Mouse (Mus musculus): ENCODE measurements around the gene Drd1. TPM values are rescaled to one million over a fixed set of nuclear protein-coding genes. Genes with fewer than 3 reads are reported as not detected.

The Drd1 gene
- total RNA-seq, 2 experiments from 2014 or later: 5.2 to 5.7 TPM

DNA sequence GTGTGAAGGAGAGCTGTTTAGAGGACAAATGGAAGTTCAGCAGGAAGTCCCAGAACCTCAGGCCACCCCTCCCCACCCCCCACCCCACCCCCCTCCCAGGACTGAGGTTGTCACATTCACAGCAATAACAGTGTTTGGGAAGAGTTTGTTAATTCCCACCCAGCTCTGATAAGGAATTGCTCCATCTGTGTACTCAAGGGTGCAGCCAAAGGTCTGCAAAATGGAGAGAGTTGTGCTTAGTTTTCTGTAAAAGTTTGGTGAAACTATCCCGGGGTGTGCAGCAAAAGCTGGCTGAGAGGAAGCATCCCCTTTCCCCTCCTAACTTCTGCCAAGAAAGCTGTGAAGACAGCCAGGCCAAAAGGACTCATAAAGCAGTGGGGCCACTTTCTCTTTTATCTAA lies 17.6 kb upstream of the Drd1 start:
- DNase-seq: no peak

DNA sequence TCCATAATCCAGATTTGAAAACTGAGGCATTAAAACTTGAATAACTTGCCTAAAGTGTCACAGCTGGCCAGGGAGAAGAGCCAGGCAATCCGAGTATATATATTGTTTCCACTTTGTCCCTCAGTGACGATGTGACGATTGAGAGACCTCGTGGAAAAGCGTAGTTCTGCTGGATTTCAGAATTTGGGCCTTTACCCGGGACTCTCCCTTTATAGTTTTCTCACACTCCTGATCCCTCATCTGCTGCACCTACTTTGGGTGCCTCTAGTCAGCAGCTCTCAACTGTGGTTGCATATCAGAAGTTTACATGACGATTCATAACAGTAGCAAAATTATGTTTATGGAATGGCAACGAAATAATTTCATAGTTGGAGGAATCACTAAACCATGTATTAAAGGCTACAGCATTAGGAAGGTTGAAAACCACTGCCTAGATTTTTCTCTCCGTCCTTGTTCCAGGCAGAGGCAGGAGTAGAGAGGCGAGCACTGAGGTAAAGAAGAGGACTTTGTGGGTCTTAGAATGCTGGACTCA lies 17.1 kb upstream of the Drd1 start:
- DNase-seq: no peak

DNA sequence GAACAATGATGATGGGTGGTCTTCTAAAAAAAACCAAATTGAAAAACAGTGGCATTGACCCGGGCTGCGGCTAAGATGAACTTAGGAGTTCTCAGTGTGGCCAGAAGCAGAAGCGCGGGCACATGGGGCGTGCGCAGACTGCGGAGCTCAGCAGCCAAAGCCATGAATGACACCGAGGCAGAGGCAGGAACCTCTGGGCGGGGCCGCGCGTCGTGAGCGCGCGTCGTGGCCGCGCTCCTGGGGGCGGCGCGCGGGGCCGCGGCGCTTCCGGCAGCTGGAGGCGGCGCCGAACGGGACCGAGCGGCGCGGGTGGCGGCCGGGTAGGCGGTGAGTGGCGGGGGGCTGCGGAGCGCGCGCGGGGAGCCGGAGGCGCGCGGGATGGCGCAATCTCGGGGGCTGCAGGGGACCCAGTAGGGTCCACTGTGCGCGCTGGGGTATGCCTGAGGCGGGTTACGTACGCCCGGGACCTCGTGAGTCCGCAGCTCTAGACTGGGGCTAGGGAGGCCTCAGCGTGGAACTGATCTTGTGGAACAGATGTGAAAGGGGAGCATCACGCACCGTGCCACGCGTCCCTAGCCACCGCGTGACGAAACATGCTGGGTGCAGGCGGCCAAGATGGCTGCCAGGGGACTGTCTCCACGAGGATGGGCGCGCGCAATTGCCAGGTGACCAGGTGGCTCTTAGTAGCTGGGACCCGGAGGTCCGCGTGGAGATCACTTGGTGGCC lies 16.3 kb upstream of the Drd1 start, which contains the start of gene Sfxn1:
Gene Sfxn1, plus strand, starts transcription at position 264 of the 726 bp plus-strand sequence.
- DNase-seq: peak; percentile 72 to 79

DNA sequence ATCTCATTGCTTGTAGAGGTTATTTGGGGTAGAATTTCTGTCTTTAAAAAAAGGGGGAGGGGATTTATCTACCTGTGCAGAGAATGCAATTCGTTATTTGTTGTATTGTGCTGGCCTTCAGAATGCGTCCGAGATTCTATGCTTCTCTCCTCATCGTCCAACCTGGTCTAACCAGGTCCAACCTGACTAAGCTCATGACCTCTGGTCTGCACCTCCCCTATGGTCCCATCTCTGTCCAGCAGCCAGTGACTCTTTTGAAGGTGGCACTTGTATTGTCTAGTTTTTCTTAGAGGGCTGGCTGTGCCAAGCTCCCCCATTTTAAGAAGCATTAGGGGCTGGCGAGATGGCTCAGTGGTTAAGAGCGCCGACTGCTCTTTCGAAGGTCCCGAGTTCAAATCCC lies 15.5 kb upstream of the Drd1 start:
- DNase-seq: no peak

DNA sequence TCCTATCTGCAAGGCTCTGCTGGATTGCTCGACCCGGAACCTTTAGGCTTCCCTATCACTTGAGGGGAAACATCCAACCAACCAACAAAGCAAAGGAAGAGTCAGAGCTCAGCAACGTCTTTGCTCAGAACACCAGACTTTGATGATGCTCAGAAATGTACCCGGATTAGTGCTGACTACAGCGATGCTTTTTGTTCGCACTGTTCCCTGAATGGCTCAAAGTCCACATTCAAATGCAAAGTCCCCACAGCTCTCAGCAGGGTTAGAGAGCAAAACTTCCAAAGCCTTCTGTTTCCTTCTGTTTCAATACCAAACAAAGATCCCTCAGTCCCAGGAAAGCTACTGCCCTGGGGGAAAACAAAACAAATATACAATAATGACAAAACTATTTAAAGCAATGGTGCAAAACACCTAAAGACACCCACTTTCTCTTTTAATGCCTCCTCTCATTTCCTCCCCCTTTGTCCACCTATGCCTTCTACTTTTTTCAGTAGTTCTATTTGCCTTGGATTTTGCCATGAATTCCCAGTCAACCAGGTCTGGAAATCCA lies 12.2 kb upstream of the Drd1 start:
- no peak for DNase-seq

DNA sequence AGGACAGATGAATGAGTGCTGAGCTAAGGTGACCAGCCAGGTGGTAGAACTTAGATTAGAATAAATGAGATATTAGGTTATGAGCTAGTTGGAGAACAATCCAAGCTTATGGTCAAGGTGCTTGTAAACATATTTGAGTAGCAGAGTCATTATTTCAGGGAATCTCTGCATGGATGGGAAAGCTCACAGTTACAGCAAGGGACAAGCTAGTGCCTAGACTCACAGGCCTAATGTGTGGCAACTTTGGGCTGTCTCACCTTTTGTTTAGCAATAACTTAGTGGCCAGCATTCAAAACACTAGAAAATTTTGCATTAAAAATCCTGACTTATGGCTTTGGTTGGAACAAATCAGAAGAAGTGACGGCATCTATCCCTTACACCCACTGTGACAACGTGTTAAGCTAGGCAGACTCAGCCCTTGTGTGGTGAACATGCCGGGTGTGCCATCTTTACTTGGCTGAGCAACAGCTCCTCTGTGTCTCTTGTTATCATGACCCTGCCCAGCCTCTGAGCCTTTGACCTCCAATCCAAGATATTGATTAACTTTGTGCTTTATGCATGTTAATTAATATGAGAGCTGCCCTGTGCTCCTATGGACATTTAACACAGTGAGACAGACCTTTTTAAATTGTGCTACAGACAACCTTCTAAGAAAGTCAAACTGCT lies 10.7 kb upstream of the Drd1 start:
- DNase-seq: no peak

DNA sequence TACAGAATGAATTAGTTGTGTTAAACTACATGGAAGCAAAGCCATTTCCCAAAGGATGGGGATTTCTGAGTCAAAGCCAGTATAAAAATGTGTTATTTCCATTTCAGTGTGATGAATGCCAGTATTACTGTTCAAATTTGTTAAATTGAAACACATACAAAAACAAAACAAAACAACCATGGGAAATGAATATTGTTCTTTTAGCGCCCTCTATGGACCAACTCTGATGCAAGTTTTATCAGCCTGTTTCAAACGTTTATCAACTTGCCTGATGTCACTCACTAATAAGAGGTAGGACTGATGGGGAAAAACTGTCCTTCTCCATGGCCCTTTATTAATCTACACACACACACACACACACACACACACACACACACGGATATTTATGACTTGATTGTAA lies 7.8 kb upstream of the Drd1 start:
- DNase-seq: no peak

DNA sequence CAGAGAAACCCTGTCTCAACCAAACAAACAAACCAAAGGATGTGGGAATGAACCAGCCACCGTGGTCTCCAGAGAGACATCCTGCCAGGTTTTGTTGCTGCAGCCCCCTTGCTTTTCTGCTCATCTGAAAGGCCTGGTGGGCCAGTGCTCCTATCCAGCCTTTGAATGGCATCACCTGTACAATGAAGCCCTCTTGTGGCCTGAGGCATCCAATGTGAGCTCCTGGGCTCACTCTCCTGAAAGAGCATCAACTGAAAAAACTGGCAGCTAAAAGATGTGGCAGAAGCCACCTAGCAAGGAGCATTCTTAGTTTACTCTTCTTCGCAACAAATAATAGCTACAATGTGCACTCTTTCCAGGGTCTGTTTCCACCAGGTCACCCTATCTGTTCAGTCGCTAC lies 6.6 kb upstream of the Drd1 start:
- no peak for DNase-seq

DNA sequence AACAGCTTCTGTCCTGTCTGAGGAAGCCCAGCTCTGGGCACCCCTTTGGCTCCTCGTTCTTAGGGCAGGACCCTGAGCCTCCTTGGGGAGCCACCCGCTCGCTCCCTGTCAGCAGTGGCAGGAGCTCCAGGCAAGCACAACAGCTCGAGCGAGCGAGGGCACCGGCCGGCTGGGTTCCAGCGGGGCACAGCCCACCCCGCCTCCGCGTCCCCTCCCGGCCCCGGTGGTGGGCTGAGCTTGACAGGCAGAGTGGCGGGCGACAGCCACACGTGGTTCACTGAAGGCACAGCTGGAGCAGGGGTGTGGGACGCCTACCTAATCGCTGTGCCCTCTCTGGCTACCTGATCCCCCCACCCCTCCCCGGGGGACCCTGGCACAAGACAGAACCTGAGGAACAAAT lies 543 bp downstream of the Drd1 start:
- DNase-seq: no peak

DNA sequence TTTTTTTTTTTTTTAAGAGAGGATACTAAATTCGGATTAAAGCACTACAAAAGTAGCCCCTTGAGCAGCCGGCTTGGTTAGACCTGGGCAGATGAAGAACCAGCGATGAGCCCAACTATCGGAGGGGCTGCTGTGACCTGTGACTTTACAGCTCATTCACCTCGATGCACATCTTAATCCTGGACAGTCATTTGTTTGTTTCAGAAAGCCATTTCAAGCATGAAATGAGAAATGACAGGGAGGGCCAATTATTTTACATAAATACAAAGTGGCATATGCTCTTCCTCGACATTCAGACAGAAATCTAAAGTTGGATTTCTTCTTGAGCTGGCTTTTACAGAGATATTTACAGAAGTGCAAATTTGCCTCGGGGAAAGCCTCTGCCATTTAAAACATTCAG lies 3.9 kb downstream of the Drd1 start:
- no peak for DNase-seq

DNA sequence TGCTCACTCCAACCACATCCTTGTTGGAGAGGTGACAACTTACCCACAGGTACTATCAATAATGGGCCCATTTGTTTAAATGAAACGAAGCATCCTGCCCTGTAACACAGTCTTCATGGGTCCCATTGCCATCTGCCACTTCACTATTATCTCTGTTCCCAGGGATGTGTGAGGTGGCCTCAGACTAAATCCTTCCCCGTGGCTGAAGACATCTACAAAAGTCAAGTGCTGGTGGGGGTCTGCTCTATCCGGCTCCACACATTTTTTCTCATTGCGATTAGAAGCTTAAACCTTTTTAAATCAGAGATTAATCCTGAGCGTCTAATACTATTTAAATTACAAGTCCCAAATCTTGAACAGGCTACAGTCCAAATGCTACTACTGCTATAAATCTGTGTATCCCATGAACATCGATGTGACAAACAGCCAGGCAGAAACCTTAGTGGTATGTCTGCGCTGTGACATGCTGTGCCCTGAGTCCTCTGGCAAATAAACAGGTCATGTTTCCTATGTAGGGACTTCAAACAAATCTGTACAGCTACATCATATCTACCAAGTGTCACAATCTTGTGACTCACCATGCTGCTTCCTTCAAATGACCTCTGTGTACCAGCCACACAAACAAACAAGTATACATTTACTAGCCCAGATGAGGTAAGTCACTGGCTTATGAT lies 6.7 kb downstream of the Drd1 start:
- DNase-seq: no peak

DNA sequence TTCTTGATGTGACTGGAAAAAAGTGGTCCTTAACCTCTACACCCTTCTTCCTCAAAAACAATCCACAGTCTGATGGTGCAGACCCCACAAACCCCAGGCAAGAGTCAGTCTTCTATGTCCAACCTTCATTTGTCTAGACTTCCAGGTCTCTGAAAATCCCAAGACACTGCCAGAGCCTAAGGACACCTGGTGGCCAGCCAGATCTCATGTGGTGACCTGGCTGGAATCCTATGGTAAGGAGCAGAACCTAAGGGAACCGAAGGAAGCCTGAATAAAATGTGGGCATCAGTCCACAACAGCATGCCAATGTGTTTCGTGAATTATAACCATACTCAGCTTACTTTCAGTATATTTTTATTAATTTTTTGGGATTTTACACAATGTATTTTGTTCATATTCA lies 15.2 kb downstream of the Drd1 start:
- DNase-seq: no peak

DNA sequence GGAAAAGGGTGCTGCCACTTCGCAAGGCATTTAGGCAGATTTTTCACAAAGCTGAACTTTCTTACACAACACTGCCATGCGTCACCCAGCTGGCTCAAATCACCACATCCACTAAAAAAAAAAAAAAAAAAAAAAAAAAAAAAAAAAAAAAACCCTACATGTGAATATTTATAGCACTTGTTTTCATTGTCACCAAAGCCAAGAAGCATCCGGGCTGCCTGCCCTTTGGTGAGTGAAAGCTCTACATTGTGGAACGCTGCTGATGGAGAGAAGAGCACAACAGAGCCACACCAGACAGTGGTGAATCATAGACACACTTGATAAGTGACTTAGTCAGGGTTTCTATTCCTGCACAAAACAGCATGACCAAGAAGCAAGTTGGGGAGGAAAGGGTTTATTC lies 17.6 kb downstream of the Drd1 start:
- DNase-seq: no peak

DNA sequence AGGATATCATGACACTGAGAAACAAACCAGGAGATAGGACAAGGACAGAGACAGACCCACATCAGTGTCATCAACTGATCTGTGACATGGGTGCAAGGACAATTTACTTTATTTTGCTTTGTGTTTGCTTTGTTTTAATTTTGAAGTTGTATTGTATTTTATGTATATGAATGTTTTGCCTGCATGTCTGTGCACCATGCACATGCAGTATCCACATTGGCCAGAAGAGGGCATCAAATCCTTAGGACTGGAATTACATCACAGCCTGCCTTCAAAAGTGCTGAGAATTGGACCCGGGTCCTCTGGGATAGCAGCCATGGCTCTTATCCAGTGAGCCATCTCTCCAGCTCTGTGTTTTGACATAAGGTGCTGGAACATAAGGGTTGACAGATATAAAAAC lies 20.0 kb downstream of the Drd1 start:
- no peak for DNase-seq

DNA sequence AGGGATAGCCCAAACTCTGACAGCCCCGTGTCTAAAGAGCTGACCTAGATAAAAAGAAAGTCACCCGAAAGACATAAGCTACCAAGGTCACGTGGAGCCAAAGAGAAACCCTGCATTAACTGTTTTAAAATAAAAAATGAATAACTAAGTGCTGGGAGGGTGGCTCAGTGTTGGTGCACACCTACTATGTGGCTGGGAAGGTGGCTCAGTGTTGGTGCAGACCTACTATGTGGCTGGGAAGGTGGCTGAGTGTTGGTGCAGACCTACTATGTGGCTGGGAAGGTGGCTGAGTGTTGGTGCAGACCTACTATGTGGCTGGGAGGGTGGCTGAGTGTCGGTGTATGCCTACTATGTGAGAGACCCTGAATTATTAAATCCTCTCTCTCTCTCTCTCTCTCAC lies 21.9 kb downstream of the Drd1 start:
- DNase-seq: no peak

DNA sequence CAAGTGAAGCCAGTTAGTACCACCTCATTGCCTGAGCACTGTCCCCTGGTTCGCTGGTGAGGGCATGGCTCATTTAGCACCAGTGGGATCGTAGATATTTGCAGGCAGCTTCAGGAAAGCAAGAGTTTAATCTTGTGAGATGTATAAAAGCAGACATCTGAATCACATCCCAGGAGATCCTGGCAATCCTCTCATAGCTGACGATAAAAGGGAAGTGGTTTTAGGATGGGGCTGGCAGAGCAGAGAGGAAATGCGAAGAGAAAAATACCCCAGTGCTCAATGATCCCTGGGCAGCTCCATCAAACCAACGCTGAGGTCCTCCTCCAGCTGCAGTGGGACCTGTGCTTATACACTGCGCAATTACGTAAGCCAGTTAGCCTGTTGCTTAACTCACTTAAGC lies 28.4 kb downstream of the Drd1 start:
- DNase-seq: no peak

DNA sequence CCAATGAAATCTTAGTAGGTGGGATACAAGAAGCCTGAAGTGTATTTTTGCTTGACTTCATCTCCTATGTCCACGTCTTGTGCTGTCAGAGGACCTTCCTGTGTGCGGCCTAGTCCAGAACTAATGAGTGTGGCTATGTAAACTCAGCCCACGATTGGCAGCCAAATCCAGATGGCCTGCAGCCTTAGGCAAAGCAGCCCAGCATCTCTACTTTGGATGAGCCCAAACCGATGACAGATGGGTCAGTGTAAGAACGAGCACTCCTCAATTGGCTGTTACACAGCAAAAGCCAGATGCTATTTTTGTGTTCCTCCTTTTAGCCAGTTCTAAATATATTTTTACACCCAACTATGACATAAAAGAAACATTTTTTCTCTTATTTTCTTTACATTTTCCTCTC lies 32.2 kb downstream of the Drd1 start:
- peak; percentile 16 to 23 for DNase-seq

DNA sequence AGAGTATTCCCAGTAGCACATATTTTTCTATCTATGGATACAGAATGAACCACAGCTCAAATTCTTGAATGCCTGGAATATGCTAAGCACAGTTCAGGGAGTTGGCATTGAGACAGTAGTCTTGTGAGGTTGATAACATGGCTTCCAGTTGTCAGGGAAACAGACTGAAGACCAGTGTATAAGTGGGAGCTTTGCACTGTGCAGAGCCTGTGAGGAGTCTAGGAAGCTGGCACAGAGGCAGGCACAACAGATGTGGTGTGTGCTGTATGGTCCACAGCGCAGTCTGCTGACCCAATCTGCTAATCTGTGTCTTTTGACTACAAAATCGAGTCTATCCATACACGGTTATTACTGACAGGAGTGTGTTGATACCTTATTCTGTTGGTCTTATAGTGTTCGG lies 46.8 kb downstream of the Drd1 start:
- DNase-seq: no peak

Other genes with a start within 250 kb of the Drd1 start
- gene Sfxn1, start 16.2 kb upstream of the Drd1 start, total RNA-seq (2021): 10 to 100 TPM; 42.7 to 45.5 TPM
- 1 to 10 TPM; 6.6 to 7.0 TPM for gene Hrh2, start 136.4 kb upstream of the Drd1 start, total RNA-seq (2021)

Measured in layer of hippocampus, postnatal 36 days (tissue).